Mouse (Mus musculus): Measurements from ENCODE around the gene Igdcc3. TPM values are rescaled to one million over a fixed set of nuclear protein-coding genes. Genes with fewer than 3 reads are reported as not detected.
"Not testable (repeated sequence)": the region's sequence is repeated elsewhere in the genome, so short reads cannot be mapped to it uniquely, and the experiment has no call there.

Gene Igdcc3
- polyA plus RNA-seq, 1 experiment = not detected

DNA sequence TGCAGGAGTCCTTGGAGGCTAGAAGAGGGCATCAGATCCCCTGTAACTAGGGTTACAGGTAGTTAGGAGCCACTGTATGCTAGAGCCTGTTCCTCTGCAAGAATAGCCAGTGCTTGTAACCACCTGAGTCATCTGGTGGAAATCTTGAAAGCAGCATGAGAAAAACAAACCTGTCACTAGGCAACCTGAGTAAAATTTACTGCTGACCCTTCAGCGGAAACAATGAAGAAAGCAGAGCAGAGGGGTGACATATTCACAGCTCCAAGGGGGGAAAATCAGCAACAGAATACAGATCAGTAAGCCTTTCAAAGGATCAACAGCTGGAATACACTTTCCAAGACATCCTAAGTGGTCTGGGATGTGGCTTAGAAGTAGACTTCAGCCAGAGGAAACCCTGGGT lies 70.6 kb downstream of the Igdcc3 start:
- H3K36me3 ChIP-seq (replicated peaks; ENCODE audit: low read length) = no peaks in the 10 kb centered on the region
- H3K4me3 ChIP-seq (replicated peaks) = no peak overlapping the region
- TF ChIP-seq GATA1 (IDR thresholded peaks at IDR 0.05; ENCODE audit: borderline replicate concordance, low read length) (no peak), FLI1 (IDR thresholded peaks at IDR 0.05; ENCODE audit: low read length) (no peak)
- peaks cover 22% of the 10 kb centered on the region for H3K4me1 ChIP-seq
- H3K9me3 ChIP-seq = peaks cover 3% of the 10 kb centered on the region; the same call in 1 of the 2 replicates
- H3K27me3 ChIP-seq (replicated peaks) = peaks cover 2% of the 10 kb centered on the region

DNA sequence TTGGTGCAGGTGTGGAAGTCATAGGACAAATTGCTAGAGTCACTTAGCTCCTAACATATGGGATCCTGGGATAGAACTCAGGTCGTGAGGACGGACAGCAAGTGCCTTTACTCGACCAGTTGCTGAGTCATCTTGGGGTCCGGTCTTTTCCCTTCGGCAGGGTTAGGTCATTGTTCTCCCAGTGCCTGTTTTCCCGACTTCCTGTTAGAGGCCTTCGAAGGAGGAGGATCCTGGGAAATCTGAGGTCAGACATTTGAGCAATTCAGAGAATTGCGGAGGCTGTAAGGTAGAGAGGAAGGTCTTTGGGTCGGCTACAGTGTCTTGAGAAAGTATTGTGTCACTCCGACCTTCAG lies 73.4 kb downstream of the Igdcc3 start:
- H3K4me1 ChIP-seq = peaks cover 47% of the 10 kb centered on the region
- peak overlapping the region; percentile 95 for H3K4me3 ChIP-seq (replicated peaks)
- H3K27me3 ChIP-seq (replicated peaks) = no peaks in the 10 kb centered on the region
- H3K9me3 ChIP-seq = peaks cover 3% of the 10 kb centered on the region; the same call in 1 of the 2 replicates
- TF ChIP-seq FLI1 (IDR thresholded peaks at IDR 0.05; ENCODE audit: low read length) (no peak), GATA1 (IDR thresholded peaks at IDR 0.05; ENCODE audit: borderline replicate concordance, low read length) (no peak)
- H3K36me3 ChIP-seq (replicated peaks; ENCODE audit: low read length) = no peaks in the 10 kb centered on the region

DNA sequence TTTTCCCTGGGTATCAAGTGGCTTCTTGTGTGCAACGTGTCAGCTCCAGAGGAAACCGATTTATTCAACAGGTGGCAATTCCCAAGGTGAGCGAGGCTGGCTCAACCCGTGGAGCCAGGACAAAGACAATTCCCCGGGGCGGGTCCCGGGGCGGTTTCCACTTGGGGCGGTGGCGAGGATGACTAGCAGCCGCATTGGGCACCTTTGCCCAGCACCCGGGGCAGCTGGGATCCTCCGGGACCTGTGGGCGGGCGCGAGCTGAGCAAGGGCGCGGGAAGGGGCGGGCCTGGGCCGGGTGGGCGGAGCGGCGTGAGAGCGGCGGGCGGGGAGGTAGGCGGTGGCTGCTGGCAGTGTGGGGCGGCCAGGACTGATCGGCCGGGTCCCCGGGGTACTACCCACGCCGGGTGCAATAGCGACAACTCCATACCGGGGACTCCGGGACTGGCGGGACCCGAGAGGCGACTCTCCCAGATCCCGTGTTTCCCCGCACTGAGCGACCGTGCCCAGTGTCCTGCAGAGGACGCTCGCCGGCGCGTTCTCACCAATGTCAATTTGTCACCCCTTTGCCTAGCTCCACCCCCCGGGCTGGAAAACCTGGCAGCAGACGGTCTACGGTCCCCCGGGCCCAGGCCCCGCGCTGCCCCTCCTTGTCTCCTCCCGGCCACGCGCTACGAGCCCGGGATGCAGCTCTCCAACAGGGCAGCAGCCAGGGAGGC lies 73.9 kb downstream of the Igdcc3 start:
- TF ChIP-seq FLI1 (IDR thresholded peaks at IDR 0.05; ENCODE audit: low read length) (no peak), GATA1 (IDR thresholded peaks at IDR 0.05; ENCODE audit: borderline replicate concordance, low read length) (no peak)
- Histone ChIP-seq H3K4me3 (replicated peaks) (peak overlapping the region; percentile 95), H3K27me3 (replicated peaks) (no peaks in the 10 kb centered on the region), H3K9me3 (peaks cover 3% of the 10 kb centered on the region; the same call in 1 of the 2 replicates), H3K4me1 (peaks cover 47% of the 10 kb centered on the region), H3K36me3 (replicated peaks; ENCODE audit: low read length) (no peaks in the 10 kb centered on the region)

DNA sequence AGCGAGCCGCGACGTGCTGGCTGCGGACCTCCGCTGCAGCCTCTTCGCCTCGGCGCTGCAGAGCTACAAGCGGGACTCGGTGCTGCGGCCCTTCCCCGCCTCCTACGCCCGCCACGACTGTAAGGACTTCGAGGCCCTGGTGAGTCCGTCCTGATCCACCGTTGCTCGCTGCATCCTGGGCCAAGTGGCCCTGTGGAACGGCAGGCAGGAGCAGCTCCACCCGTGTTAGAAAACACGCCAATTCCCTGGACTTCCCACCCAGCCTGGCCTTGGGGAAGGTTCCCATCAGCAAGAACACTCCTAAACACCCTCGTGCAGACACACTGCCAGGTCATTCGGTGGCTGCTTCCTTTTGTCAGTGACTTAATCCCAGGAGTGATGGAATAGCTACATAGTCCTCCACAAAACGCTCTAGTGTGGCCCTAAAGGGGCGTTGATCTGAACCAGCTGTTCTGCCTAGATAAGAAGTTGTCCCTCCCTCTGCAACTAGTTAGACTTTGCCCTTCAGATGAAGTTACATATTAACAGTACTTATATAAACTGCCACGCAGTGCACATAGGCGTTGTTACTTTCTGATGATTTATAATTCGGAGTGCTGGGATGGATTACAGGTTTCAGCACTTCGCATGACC lies 74.6 kb downstream of the Igdcc3 start:
- H3K9me3 ChIP-seq = peaks cover 3% of the 10 kb centered on the region; the same call in 1 of the 2 replicates
- H3K4me1 ChIP-seq = peaks cover 48% of the 10 kb centered on the region
- peak overlapping the region; percentile 95 for H3K4me3 ChIP-seq (replicated peaks)
- no peaks in the 10 kb centered on the region for H3K27me3 ChIP-seq (replicated peaks)
- no peaks in the 10 kb centered on the region for H3K36me3 ChIP-seq (replicated peaks; ENCODE audit: low read length)
- TF ChIP-seq GATA1 (IDR thresholded peaks at IDR 0.05; ENCODE audit: borderline replicate concordance, low read length) (peak; percentile 57; the same call in 1 of the 3 replicates), FLI1 (IDR thresholded peaks at IDR 0.05; ENCODE audit: low read length) (no peak)

DNA sequence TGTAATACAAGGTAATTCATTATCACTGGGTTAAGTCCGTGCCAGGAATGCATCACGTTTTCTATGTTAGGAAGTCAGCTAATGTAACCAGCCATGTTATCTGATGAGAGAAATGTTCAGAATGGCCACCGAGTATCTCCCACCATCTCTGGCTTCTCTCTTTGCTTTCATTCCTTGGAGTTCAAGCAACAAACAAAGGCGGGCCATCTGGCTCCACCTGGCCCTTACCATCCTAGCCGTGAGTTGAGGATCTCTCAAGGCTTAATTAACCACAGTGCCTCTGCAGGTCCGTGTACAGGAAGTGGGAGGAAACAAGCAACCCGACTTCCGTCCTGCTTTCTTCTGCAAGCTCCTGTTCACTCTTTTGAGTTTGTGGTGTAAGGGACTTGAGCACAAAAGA lies 76.0 kb downstream of the Igdcc3 start:
- Histone ChIP-seq H3K4me1 (peaks cover 55% of the 10 kb centered on the region), H3K36me3 (replicated peaks; ENCODE audit: low read length) (no peaks in the 10 kb centered on the region), H3K9me3 (peaks cover 3% of the 10 kb centered on the region; the same call in 1 of the 2 replicates), H3K4me3 (replicated peaks) (peak overlapping the region; percentile 81), H3K27me3 (replicated peaks) (peaks cover 3% of the 10 kb centered on the region)
- no peak for TF ChIP-seq GATA1 (IDR thresholded peaks at IDR 0.05; ENCODE audit: borderline replicate concordance, low read length)
- TF ChIP-seq FLI1 (IDR thresholded peaks at IDR 0.05; ENCODE audit: low read length) = no peak

DNA sequence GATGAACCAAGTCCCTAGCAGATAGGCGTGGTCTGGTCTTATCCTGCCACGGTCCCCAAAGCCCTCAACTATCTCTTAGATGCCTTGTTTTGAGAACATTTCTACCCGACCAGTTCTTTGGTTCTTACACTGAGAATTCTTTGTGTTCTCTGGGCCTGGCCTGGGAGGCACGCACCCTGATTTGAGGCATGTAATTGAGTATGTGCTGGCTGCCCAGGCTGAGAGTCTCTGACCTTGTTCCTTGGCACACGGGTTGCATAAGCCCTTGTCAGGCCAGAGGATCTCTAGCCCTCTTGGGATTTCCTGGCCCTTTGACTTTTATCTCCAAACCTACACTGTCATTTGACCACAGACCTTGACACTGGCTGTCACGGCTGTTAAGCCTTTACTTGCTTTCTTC lies 76.7 kb downstream of the Igdcc3 start:
- TF ChIP-seq FLI1 (IDR thresholded peaks at IDR 0.05; ENCODE audit: low read length) (no peak), GATA1 (IDR thresholded peaks at IDR 0.05; ENCODE audit: borderline replicate concordance, low read length) (no peak)
- Histone ChIP-seq H3K27me3 (replicated peaks) (peaks cover 3% of the 10 kb centered on the region), H3K36me3 (replicated peaks; ENCODE audit: low read length) (no peaks in the 10 kb centered on the region), H3K4me3 (replicated peaks) (peak overlapping the region; percentile 64), H3K9me3 (no peaks in the 10 kb centered on the region), H3K4me1 (peaks cover 55% of the 10 kb centered on the region)

DNA sequence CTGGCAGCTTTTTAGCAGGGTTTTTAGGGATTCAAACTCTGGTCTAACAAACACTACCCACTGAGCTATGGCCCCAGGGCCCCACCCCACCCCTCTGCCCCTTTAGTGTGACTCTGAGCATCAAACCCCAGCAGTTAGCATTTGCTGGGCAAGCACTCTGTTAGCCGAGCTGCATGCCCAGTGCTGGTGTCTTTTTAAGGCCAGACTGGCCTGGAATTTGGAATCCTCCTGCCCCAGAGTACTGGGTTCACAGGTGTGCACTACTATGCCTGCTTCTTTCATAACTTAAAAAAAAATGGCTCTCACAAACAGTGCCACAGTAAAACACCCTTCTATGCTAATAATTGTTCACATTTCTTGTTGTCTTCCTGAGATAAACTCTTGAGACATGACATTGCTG lies 77.9 kb downstream of the Igdcc3 start:
- Histone ChIP-seq H3K4me1 (peaks cover 55% of the 10 kb centered on the region), H3K4me3 (replicated peaks) (no peak overlapping the region), H3K27me3 (replicated peaks) (peaks cover 3% of the 10 kb centered on the region), H3K9me3 (peaks cover 8% of the 10 kb centered on the region), H3K36me3 (replicated peaks; ENCODE audit: low read length) (no peaks in the 10 kb centered on the region)
- TF ChIP-seq GATA1 (IDR thresholded peaks at IDR 0.05; ENCODE audit: borderline replicate concordance, low read length) (no peak), FLI1 (IDR thresholded peaks at IDR 0.05; ENCODE audit: low read length) (no peak)

DNA sequence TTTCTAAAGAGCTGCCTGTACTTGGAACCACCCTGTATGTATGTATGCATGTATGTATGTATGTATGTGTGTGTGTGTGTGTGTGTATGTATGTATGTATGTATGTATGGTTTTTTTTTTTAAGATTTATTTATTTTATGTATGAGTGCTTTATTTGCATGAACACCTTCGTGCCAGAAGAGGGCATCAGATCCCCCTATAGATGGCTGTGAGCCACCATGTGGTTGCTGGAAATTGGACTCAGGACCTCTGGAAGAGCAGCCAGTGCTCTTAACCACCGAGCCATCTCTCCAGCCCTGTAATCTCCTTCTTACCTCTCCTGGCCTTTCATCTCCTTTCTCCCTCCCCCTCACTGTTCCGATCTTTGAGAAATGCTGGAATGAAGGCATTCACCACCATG lies 79.4 kb downstream of the Igdcc3 start:
- not testable (repeated sequence) for H3K27me3 ChIP-seq (replicated peaks); H3K4me3 ChIP-seq (replicated peaks); H3K9me3 ChIP-seq; H3K36me3 ChIP-seq (replicated peaks; ENCODE audit: low read length)
- H3K4me1 ChIP-seq = peaks cover 45% of the 10 kb centered on the region

DNA sequence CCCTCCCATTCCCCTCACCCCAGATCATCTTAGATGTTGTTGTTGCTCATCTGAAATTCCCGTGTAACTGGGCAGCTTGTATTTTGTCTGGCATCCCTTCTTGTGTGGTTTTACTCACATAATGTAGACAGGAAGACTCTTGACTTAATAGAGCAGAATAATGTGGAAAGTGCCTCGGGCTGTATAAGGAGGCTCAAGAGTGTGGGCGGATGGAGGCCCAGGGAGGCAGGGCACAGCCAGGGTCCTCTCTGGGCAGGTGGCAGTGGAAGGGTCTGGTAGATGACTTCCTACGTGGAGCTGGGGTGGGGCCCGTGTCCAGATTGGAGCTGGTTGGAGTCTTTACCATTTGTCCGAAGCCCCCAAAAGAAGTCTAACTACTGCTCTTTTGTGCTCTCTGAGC lies 82.9 kb downstream of the Igdcc3 start:
- H3K27me3 ChIP-seq (replicated peaks) = peaks cover 3% of the 10 kb centered on the region
- peaks cover 8% of the 10 kb centered on the region for H3K9me3 ChIP-seq
- peaks cover 12% of the 10 kb centered on the region for H3K4me1 ChIP-seq
- TF ChIP-seq FLI1 (IDR thresholded peaks at IDR 0.05; ENCODE audit: low read length) (no peak), GATA1 (IDR thresholded peaks at IDR 0.05; ENCODE audit: borderline replicate concordance, low read length) (no peak)
- H3K36me3 ChIP-seq (replicated peaks; ENCODE audit: low read length) = no peaks in the 10 kb centered on the region
- no peak overlapping the region for H3K4me3 ChIP-seq (replicated peaks)

DNA sequence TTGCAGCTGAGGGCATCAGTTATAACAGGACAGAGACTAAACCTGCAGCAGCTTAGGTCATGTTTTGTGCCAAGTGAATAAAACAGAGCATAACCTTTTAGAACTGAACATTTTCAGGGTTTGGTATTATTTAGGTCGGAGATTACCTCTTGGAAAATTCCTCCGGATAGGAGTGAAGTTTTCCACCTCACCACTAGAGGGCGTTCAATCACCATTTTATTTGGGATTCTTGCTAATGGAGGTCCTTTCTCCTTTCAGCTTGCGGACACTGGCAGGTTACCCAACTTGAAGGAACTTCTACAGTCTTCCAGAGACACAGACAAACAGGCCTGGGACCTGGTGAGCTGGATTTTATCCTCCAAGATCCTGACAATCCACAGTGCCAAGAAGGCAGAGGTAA lies 84.8 kb downstream of the Igdcc3 start:
- peaks cover 5% of the 10 kb centered on the region for H3K4me1 ChIP-seq
- TF ChIP-seq GATA1 (IDR thresholded peaks at IDR 0.05; ENCODE audit: borderline replicate concordance, low read length) (no peak), FLI1 (IDR thresholded peaks at IDR 0.05; ENCODE audit: low read length) (no peak)
- no peak overlapping the region for H3K4me3 ChIP-seq (replicated peaks)
- H3K27me3 ChIP-seq (replicated peaks) = peaks cover 2% of the 10 kb centered on the region
- peaks cover 8% of the 10 kb centered on the region for H3K9me3 ChIP-seq
- no peaks in the 10 kb centered on the region for H3K36me3 ChIP-seq (replicated peaks; ENCODE audit: low read length)

Measured in megakaryocyte, embryonic 14.5 days (primary cell).